ENCODE assay signal across 9 mouse cellular contexts in the genomic region with DNA sequence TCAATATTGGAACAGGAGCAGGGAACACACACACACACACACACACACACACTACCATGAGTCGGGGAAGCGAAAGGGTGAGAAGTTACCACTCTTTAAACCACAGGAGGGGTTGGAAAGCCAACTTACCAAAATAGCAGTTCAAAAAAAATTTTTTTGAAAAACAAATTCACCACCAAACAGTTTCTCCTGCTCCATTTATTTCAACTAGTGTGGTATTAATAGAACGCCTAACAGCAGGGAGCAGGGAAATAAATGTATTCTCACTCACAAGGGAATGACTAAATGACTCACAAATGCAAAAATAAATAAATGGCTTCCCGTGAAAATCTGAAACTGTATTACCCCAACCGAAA.
A peak's percentile ranks its signal among the peaks of the same experiment; 100 is the strongest.
DNase-seq lines count a peak whose midpoint lies in the region; ATAC-seq and TF ChIP-seq lines count a peak whose summit lies in the region.
"Had no signal": no experiment of that assay in that cellular context is flagged by ENCODE, and none has a peak within 500 bp of the region (broad histone marks: within the 10 kb centered on the region; RNA-seq: fewer than 3 reads in every experiment).

No protein-coding gene starts in this region.

- WGBS in heart, embryonic 10.5 days = 68% methylated on average over 5 of the region's 5 CpGs
- WGBS in forebrain, embryonic 12.5 days = 50% methylated on average over 5 of the region's 5 CpGs
- WGBS in limb, embryonic 13.5 days = 47% methylated on average over 5 of the region's 5 CpGs

- H3K4me3 ChIP-seq in heart, embryonic 10.5 days = no peak overlapping the region
- no peak overlapping the region for H3K4me3 ChIP-seq in CH12.LX (replicated peaks in 1 of 3; ENCODE audit: low read depth in 2 of 3, low read length in 2 of 3, poor library complexity in 1 of 3)
- H3K4me3 ChIP-seq in forebrain, embryonic 12.5 days (replicated peaks) = no peak overlapping the region
- no peak overlapping the region for H3K4me3 ChIP-seq in limb, embryonic 13.5 days

- intact Hi-C loops in heart, postnatal 10 days (cut with DNase I) = no loop called here

- dilution Hi-C loops in CH12.LX (cut with MboI; ENCODE audit: extremely low pct_ligation_motif_present, extremely low pct_unique_long_range_greater_than_20kb, low sequenced_read_pairs) = no loop called here

- H3K27ac ChIP-seq in heart, embryonic 10.5 days = peak overlapping the region; percentile 77
- no peak overlapping the region for H3K27ac ChIP-seq in CH12.LX (ENCODE audit: insufficient read depth, low read depth)
- peak overlapping the region; percentile 87 for H3K27ac ChIP-seq in forebrain, embryonic 12.5 days
- no peak overlapping the region for H3K27ac ChIP-seq in limb, embryonic 13.5 days

- DNase-seq in heart, embryonic 10.5 days (ENCODE audit: low spot score) = no peak
- no peak for DNase-seq in heart, postnatal 10 days
- no peak for DNase-seq in CH12.LX (ENCODE audit: extremely low read depth)
- DNase-seq in ovary, adult 18-20 months (ENCODE audit: low spot score) = no peak
- DNase-seq in embryo, embryonic 10.5 days (ENCODE audit: low spot score) = no peak
- no peak for DNase-seq in embryo, embryonic 9.5 days (ENCODE audit: extremely low spot score)
- DNase-seq: adrenal gland, postnatal 10 days had no signal

- H3K9me3 ChIP-seq in heart, embryonic 10.5 days = no peaks in the 10 kb centered on the region
- no peaks in the 10 kb centered on the region for H3K9me3 ChIP-seq in CH12.LX (replicated peaks; ENCODE audit: low read length)
- no peaks in the 10 kb centered on the region for H3K9me3 ChIP-seq in forebrain, embryonic 12.5 days
- no peaks in the 10 kb centered on the region for H3K9me3 ChIP-seq in limb, embryonic 13.5 days

- H3K27me3 ChIP-seq in heart, embryonic 10.5 days (ENCODE audit: insufficient read depth, poor library complexity, severe bottlenecking) = no peaks in the 10 kb centered on the region
- no peaks in the 10 kb centered on the region for H3K27me3 ChIP-seq in CH12.LX (replicated peaks)
- H3K27me3 ChIP-seq in forebrain, embryonic 12.5 days = no peaks in the 10 kb centered on the region
- peaks cover 3% of the 10 kb centered on the region; the same call in 1 of the 2 replicates for H3K27me3 ChIP-seq in limb, embryonic 13.5 days

- no peak overlapping the region for H3K4me2 ChIP-seq in CH12.LX (ENCODE audit: insufficient read depth, low read depth, poor library complexity, severe bottlenecking)
- peak overlapping the region; percentile 35; the same call in 1 of the 2 replicates for H3K4me2 ChIP-seq in forebrain, embryonic 12.5 days
- peak overlapping the region; percentile 34; the same call in 1 of the 2 replicates for H3K4me2 ChIP-seq in limb, embryonic 13.5 days (replicated peaks)

- no peak for TF ChIP-seq RAD21 in CH12.LX (IDR thresholded peaks at IDR 0.05; ENCODE audit: low read depth, low read length)

- no peak for TF ChIP-seq EP300 in CH12.LX (IDR thresholded peaks at IDR 0.05; ENCODE audit: low read length)

- no peak for TF ChIP-seq CTCF in CH12.LX (conservative IDR thresholded peaks at IDR 0.05 in 1 of 2, IDR thresholded peaks at IDR 0.05 in 1 of 2; ENCODE audit: low read depth in 2 of 2, low read length in 2 of 2)

- H3K79me2 ChIP-seq in CH12.LX (replicated peaks; ENCODE audit: control insufficient read depth, extremely low read depth, insufficient read depth, poor library complexity, severe bottlenecking) = no peaks in the 10 kb centered on the region

- 0 out of 2 replicates have a peak, but pooled peaks have one; percentile 47 for ATAC-seq in forebrain, embryonic 12.5 days (ENCODE audit: low FRiP score)
- ATAC-seq in limb, embryonic 13.5 days (ENCODE audit: low FRiP score, low read depth) = no peak

- H3K36me3 ChIP-seq in heart, embryonic 10.5 days = no peaks in the 10 kb centered on the region
- no peaks in the 10 kb centered on the region for H3K36me3 ChIP-seq in CH12.LX (replicated peaks in 1 of 2; ENCODE audit: control insufficient read depth in 1 of 2, insufficient read depth in 1 of 2, low read length in 1 of 2)
- H3K36me3 ChIP-seq in forebrain, embryonic 12.5 days (replicated peaks) = no peaks in the 10 kb centered on the region
- no peaks in the 10 kb centered on the region for H3K36me3 ChIP-seq in limb, embryonic 13.5 days

- no peak overlapping the region for H3K9ac ChIP-seq in CH12.LX (ENCODE audit: insufficient read depth, low read depth)
- no peak overlapping the region for H3K9ac ChIP-seq in forebrain, embryonic 12.5 days
- H3K9ac ChIP-seq in limb, embryonic 13.5 days = no peak overlapping the region

- H3K4me1 ChIP-seq in heart, embryonic 10.5 days = peaks cover 20% of the 10 kb centered on the region
- peaks cover 4 to 25% of the 10 kb centered on the region in 2 experiments; a peak in 3 of 4 replicates for H3K4me1 ChIP-seq in CH12.LX (ENCODE audit: control insufficient read depth in 1 of 2, insufficient read depth in 2 of 2)
- H3K4me1 ChIP-seq in forebrain, embryonic 12.5 days = peaks cover 31% of the 10 kb centered on the region
- H3K4me1 ChIP-seq in limb, embryonic 13.5 days = peaks cover 27% of the 10 kb centered on the region

- in situ Hi-C loops in CH12.LX (cut with MboI; ENCODE audit: low pct_ligation_motif_present, low pct_unique_long_range_greater_than_20kb, low sequenced_read_pairs) = no loop called here

- no peak for TF ChIP-seq POLR2A in CH12.LX (IDR thresholded peaks at IDR 0.05; ENCODE audit: low read depth, low read length)

TF ChIP-seq in CH12.LX, 34 proteins besides CTCF, POLR2A, EP300 and RAD21:
- no peak for TF ChIP-seq SIN3A (IDR thresholded peaks at IDR 0.05; ENCODE audit: low read length)
- no peak for TF ChIP-seq IRF4 (IDR thresholded peaks at IDR 0.05; ENCODE audit: low read depth, low read length)
- no peak for TF ChIP-seq NRF1 (IDR thresholded peaks at IDR 0.05; ENCODE audit: low read depth, low read length)
- no peak for TF ChIP-seq ZKSCAN1 (IDR thresholded peaks at IDR 0.05; ENCODE audit: borderline replicate concordance, low read depth, low read length)
- peak; percentile 26; the same call in 1 of the 2 replicates for TF ChIP-seq ZNF384 (IDR thresholded peaks at IDR 0.05; ENCODE audit: low read depth, low read length)
- TF ChIP-seq CHD2 (IDR thresholded peaks at IDR 0.05; ENCODE audit: low read length) = no peak
- TF ChIP-seq TCF12 (IDR thresholded peaks at IDR 0.05; ENCODE audit: low read depth, low read length) = no peak
- no peak for TF ChIP-seq USF1 (IDR thresholded peaks at IDR 0.05; ENCODE audit: low read depth, low read length)
- no peak for TF ChIP-seq ELF1 (IDR thresholded peaks at IDR 0.05; ENCODE audit: low read depth, low read length)

Comparison
In these comparisons a context has a peak if more than half of its experiments do, and no peak if none do; other contexts are left out.
1. H3K27ac ChIP-seq: peak in heart, embryonic 10.5 days (single experiment) and forebrain, embryonic 12.5 days (single experiment); none in CH12.LX (single experiment) and limb, embryonic 13.5 days (single experiment).